Mouse (Mus musculus) liver, postnatal 0 days (tissue): ENCODE measurements around the gene Apoh.

Source experiments
- CTCF ChIP-seq: sonication (generic); IDR thresholded peaks from 2 replicates; pipeline ENCODE4 v1.5.1; 2016; ENCODE audit warnings: antibody characterized with exemption, low read depth
- EP300 ChIP-seq: IDR thresholded peaks from 2 replicates; pipeline ENCODE4 v1.6.1; 2016; ENCODE audit warnings: antibody characterized with exemption, low read depth, mild to moderate bottlenecking

DNA sequence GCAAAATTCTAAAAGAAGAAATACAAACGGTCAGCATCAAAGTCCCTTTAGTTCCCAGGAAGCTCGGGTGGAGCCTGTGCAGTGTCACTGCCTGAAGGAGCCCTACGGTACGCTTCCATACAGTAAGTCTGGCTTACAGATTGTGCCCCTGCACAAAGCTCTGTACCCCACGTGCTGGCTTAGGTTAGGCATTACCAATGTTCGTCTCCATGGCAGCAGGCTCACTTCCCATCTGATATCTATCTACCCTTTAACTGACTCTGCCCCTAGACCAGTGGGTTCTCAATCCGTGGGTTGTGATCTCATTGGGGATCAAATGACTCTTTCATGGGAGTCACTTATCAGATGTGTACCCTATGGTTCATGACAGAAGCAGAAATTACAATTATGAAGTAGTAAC is 27.4 kb upstream of the Apoh start:
- no peak for TF ChIP-seq CTCF
- no peak for TF ChIP-seq EP300
